Mouse (Mus musculus): ENCODE data around the gene Lrwd1. TPM values are rescaled to one million over a fixed set of nuclear protein-coding genes. Genes with fewer than 3 reads are reported as not detected.

Lrwd1 gene
- total and polyA plus RNA-seq, 2 experiments: 5.3 to 14.9 TPM

GRCm38 (mm10) chr5:136173606-136174463 lies 38.0 kb upstream of the Lrwd1 start:
- no peak for DNase-seq (ENCODE audit: extremely low read depth, low read depth, low spot score)

GRCm38 (mm10) chr5:136172939-136173338 lies 37.1 kb upstream of the Lrwd1 start:
- TF ChIP-seq POLR2A (IDR thresholded peaks at IDR 0.05; ENCODE audit: extremely low read depth, insufficient read depth, low read length) (no peak), CTCF (IDR thresholded peaks at IDR 0.05; ENCODE audit: low read depth, low read length) (no peak)
- Histone ChIP-seq H3K79me2 (ENCODE audit: control insufficient read depth, insufficient read depth, low read length) (no peaks in the 10 kb centered on the region), H3K27ac (replicated peaks; ENCODE audit: insufficient read depth, low read depth, low read length) (no peak overlapping the region), H3K36me3 (ENCODE audit: control insufficient read depth, insufficient read depth, low read length) (no peaks in the 10 kb centered on the region), H3K4me1 (ENCODE audit: control insufficient read depth, insufficient read depth, low read length) (peaks cover 13% of the 10 kb centered on the region), H3K4me3 (ENCODE audit: insufficient read depth, low read depth, low read length) (no peak overlapping the region), H3K27me3 (ENCODE audit: control insufficient read depth, insufficient read depth, low read length) (no peaks in the 10 kb centered on the region), H3K9ac (ENCODE audit: low read depth, low read length) (no peak overlapping the region)
- no peak for DNase-seq (ENCODE audit: extremely low read depth, low read depth, low spot score)
- 85% methylated on average over 9 of the region's 9 CpGs for whole genome bisulfite sequencing

More at GRCm38 (mm10) chr5:136173606-136174463, 38.0 kb upstream of the Lrwd1 start:
- WGBS: 33% methylated on average over 9 of the region's 9 CpGs
- H3K79me2 ChIP-seq (ENCODE audit: control insufficient read depth, insufficient read depth, low read length): no peaks in the 10 kb centered on the region
- H3K27me3 ChIP-seq (ENCODE audit: control insufficient read depth, insufficient read depth, low read length): no peaks in the 10 kb centered on the region
- H3K27ac ChIP-seq (replicated peaks; ENCODE audit: insufficient read depth, low read depth, low read length): no peak overlapping the region; the same call in 1 of the 2 replicates
- H3K4me1 ChIP-seq (ENCODE audit: control insufficient read depth, insufficient read depth, low read length): peaks cover 13% of the 10 kb centered on the region
- TF ChIP-seq CTCF (IDR thresholded peaks at IDR 0.05; ENCODE audit: low read depth, low read length) (no peak), POLR2A (IDR thresholded peaks at IDR 0.05; ENCODE audit: extremely low read depth, insufficient read depth, low read length) (no peak)
- H3K9ac ChIP-seq (ENCODE audit: low read depth, low read length): no peak overlapping the region
- H3K36me3 ChIP-seq (ENCODE audit: control insufficient read depth, insufficient read depth, low read length): no peaks in the 10 kb centered on the region
- no peak overlapping the region for H3K4me3 ChIP-seq (ENCODE audit: insufficient read depth, low read depth, low read length)

GRCm38 (mm10) chr5:136171363-136172341 lies 35.8 kb upstream of the Lrwd1 start:
- peak overlapping the region; percentile 37 for H3K27ac ChIP-seq (replicated peaks; ENCODE audit: insufficient read depth, low read depth, low read length)
- no peak for TF ChIP-seq POLR2A (IDR thresholded peaks at IDR 0.05; ENCODE audit: extremely low read depth, insufficient read depth, low read length)
- TF ChIP-seq CTCF (IDR thresholded peaks at IDR 0.05; ENCODE audit: low read depth, low read length): no peak
- peak overlapping the region; percentile 45; the same call in 1 of the 2 replicates for H3K4me3 ChIP-seq (ENCODE audit: insufficient read depth, low read depth, low read length)
- no peaks in the 10 kb centered on the region for H3K27me3 ChIP-seq (ENCODE audit: control insufficient read depth, insufficient read depth, low read length)
- 6% methylated on average over 17 of the region's 17 CpGs for WGBS
- peak overlapping the region; percentile 48 for H3K9ac ChIP-seq (ENCODE audit: low read depth, low read length)
- no peaks in the 10 kb centered on the region for H3K36me3 ChIP-seq (ENCODE audit: control insufficient read depth, insufficient read depth, low read length)
- peaks cover 13% of the 10 kb centered on the region for H3K4me1 ChIP-seq (ENCODE audit: control insufficient read depth, insufficient read depth, low read length)
- peak; percentile 63 for DNase-seq (ENCODE audit: extremely low read depth, low read depth, low spot score)
- H3K79me2 ChIP-seq (ENCODE audit: control insufficient read depth, insufficient read depth, low read length): no peaks in the 10 kb centered on the region

GRCm38 (mm10) chr5:136170512-136171362 lies 34.9 kb upstream of the Lrwd1 start, which contains the start of gene Orai2:
Gene Orai2, minus strand, starts transcription at chr5:136170713.
- Histone ChIP-seq H3K36me3 (ENCODE audit: control insufficient read depth, insufficient read depth, low read length) (no peaks in the 10 kb centered on the region), H3K9ac (ENCODE audit: low read depth, low read length) (peak within 1 kb of the TSS; percentile 48), H3K4me1 (ENCODE audit: control insufficient read depth, insufficient read depth, low read length) (peaks cover 13% of the 10 kb centered on the region), H3K27ac (replicated peaks; ENCODE audit: insufficient read depth, low read depth, low read length) (0 out of 2 replicates have a peak within 1 kb of the TSS, but pooled peaks have one; percentile 22), H3K4me3 (ENCODE audit: insufficient read depth, low read depth, low read length) (peak within 1 kb of the TSS; percentile 54), H3K27me3 (ENCODE audit: control insufficient read depth, insufficient read depth, low read length) (no peaks in the 10 kb centered on the region), H3K79me2 (ENCODE audit: control insufficient read depth, insufficient read depth, low read length) (no peaks in the 10 kb centered on the region)
- TF ChIP-seq CTCF (IDR thresholded peaks at IDR 0.05; ENCODE audit: low read depth, low read length) (no peak), POLR2A (IDR thresholded peaks at IDR 0.05; ENCODE audit: extremely low read depth, insufficient read depth, low read length) (no peak)
- WGBS: 2% methylated on average over 49 of the region's 49 CpGs
- DNase-seq (ENCODE audit: extremely low read depth, low read depth, low spot score): no peak

All from liver, adult 2 months (tissue).